Mouse (Mus musculus): ENCODE measurements around the gene Tpm1.

DNA sequence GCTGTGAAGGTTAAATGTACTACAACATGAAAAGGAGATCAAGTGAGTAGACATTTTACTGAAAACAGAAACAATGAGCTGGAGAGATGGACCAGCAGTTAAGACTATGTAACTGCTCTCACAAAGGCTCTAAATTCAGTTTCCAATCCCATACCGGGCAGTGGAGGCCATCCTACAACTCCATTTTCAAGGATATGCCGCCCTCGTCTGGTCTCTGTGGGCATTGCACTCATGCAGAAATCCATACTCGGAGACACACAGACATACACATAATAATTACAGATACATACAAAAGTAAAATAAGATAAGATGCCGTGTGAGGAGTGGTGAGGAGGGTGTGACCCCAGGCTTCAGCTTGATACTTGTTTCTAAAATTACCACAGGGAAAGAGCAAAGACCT is 68.7 kb downstream of the Tpm1 start:
- TF ChIP-seq CHD2 (IDR thresholded peaks at IDR 0.05; ENCODE audit: low read depth, low read length) (no peak), HCFC1 (IDR thresholded peaks at IDR 0.05; ENCODE audit: borderline replicate concordance, insufficient read depth, low read length) (no peak)
